Mouse (Mus musculus) bone marrow macrophage, adult 2 months (primary cell): ENCODE measurements around the gene 9230112D13Rik.

ENCODE experiments used
- CTCF ChIP-seq: IDR thresholded peaks from 2 replicates; pipeline ENCODE4 v1.5.1; 2012; ENCODE audit warnings: low read depth, mild to moderate bottlenecking, low read length, moderate library complexity
- POLR2A ChIP-seq: IDR thresholded peaks from 2 replicates; pipeline ENCODE4 v1.6.1; 2012; ENCODE audit warnings: mild to moderate bottlenecking, low read depth, low read length, borderline replicate concordance

DNA sequence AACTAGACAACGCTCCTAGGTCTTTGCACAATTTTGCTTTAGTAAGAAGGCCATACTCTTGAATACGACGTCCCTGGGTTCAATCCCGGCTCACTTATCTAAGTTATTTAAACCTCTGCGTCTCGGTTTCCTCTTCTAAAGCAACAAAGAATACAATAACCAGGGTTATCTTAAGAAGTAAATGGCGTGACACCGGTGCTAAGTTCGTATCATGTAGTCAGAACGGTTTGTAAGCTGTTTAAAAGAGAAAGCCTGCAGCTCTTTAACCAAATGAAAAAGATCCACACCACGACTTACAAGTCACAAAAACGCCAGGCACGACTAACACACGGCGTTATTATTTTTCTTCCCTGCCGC, 21.2 kb downstream of the 9230112D13Rik start:
- TF ChIP-seq CTCF, result no peak
- no peak for TF ChIP-seq POLR2A
